Mouse (Mus musculus): Measurements from ENCODE around the gene Rrh. TPM values are rescaled to one million over a fixed set of nuclear protein-coding genes. Genes with fewer than 3 reads are reported as not detected.
"Not testable (repeated sequence)": the region's sequence is repeated elsewhere in the genome, so short reads cannot be mapped to it uniquely, and the experiment has no call there.

Gene Rrh
- total RNA-seq, 2 experiments from 2014 or later = 1.4 to 1.6 TPM

GRCm38 (mm10) chr3:129766106-129766505 lies 56.3 kb downstream of the Rrh start:
- TF ChIP-seq CTCF (conservative IDR thresholded peaks at IDR 0.05) = no peak
- H3K27ac ChIP-seq = no peak overlapping the region

GRCm38 (mm10) chr3:129757599-129757998 lies 64.8 kb downstream of the Rrh start:
- not testable (repeated sequence) for DNase-seq (ENCODE audit: low spot score in 2 of 2); H3K27ac ChIP-seq; H3K4me3 ChIP-seq

More at GRCm38 (mm10) chr3:129766106-129766505, 56.3 kb downstream of the Rrh start:
- no peak for DNase-seq (ENCODE audit: low spot score in 2 of 2)
- no peak overlapping the region for H3K4me3 ChIP-seq

- Histone ChIP-seq H3K27ac (no peak within 1 kb of the TSS), H3K4me3 (peak within 1 kb of the TSS; percentile 20; the same call in 1 of the 2 replicates)
- no peak for TF ChIP-seq CTCF (conservative IDR thresholded peaks at IDR 0.05)
- no peak for DNase-seq (ENCODE audit: low spot score in 2 of 2)
These were observed 67.5 kb downstream of the Rrh start, which contains the start of gene Egf for GRCm38 (mm10) chr3:129754650-129755604. Gene Egf, minus strand, starts transcription at chr3:129755316.

Other genes with a start within 250 kb of the Rrh start
- 1 to 10 TPM; 2.6 to 2.7 TPM for gene Egf, start 67.3 kb downstream of the Rrh start, total RNA-seq (2021)
- gene Lrit3, start 18.6 kb downstream of the Rrh start, total RNA-seq (2021) = not detected
- gene Gar1, start 8.8 kb upstream of the Rrh start, total RNA-seq (2021) = 10 to 100 TPM; 45.1 to 50.5 TPM
- not detected for gene Cfi, start 13.3 kb upstream of the Rrh start, total RNA-seq (2021)
- 10 to 100 TPM; 25.2 to 25.8 TPM for gene Pla2g12a, start 56.0 kb upstream of the Rrh start, total RNA-seq (2021)
- 1 to 10 TPM; 5.1 to 9.0 TPM for gene Casp6, start 78.8 kb upstream of the Rrh start, total RNA-seq (2021)
- 1 to 10 TPM; 3.5 to 5.3 TPM for gene Mcub, start 147.6 kb upstream of the Rrh start, total RNA-seq (2021)
- 10 to 100 TPM; 57.3 to 62.1 TPM for gene Sec24b, start 239.0 kb upstream of the Rrh start, total RNA-seq (2021)